Mouse (Mus musculus): Measurements from ENCODE around the gene Arhgap45.

- TF ChIP-seq CTCF (IDR thresholded peaks at IDR 0.05; ENCODE audit: control insufficient read depth, insufficient read depth, insufficient read length) (no peak), USF1 (IDR thresholded peaks at IDR 0.05; ENCODE audit: low read depth) (no peak), MAX (IDR thresholded peaks at IDR 0.05) (no peak), CEBPB (IDR thresholded peaks at IDR 0.05; ENCODE audit: low read depth) (no peak), MYOD1 (IDR thresholded peaks at IDR 0.05; ENCODE audit: control insufficient read depth, insufficient read length, low read depth) (no peak), MYOG (IDR thresholded peaks at IDR 0.05; ENCODE audit: control insufficient read depth, extremely low read depth, insufficient read length) (no peak), FOSL1 (IDR thresholded peaks at IDR 0.05; ENCODE audit: insufficient read depth, low read length, poor library complexity, severe bottlenecking) (no peak)
These were observed 49.5 kb upstream of the Arhgap45 start for GRCm38 (mm10) chr10:79966886-79967400.

All from C2C12 (cell line).